Mouse (Mus musculus) kidney, embryonic 16.5 days (tissue): ENCODE measurements at regions not wholly inside any gene's neighbourhood (a gene's known extent, or its start where the extent isn't known, plus 50 kb on each side); places are given as distances from the start of the nearest gene placed in this dataset.

ENCODE experiments used
- ATAC-seq: fragments of 200-750 bp; cut with Nextera tagmentation; 2 replicates; pipeline ENCODE4 v1.8.0; 2017; ENCODE audit warnings: moderate TSS enrichment; ENCODE audit not compliant: low FRiP score, low TSS enrichment
- H3K27ac ChIP-seq: fragments of 300-500 bp; sonication (generic); 2 replicates; pipeline ENCODE4 v1.5.1; 2014; ENCODE audit warnings: low read length
- H3K27me3 ChIP-seq: fragments of 300-500 bp; sonication (generic); 2 replicates; pipeline ENCODE4 v1.6.1; 2014; ENCODE audit warnings: low read length, control low read depth, mixed read lengths; ENCODE audit not compliant: insufficient read depth
- H3K36me3 ChIP-seq: fragments of 300-500 bp; sonication (generic); 2 replicates; pipeline ENCODE4 v1.6.1; 2014; ENCODE audit warnings: low read length, control low read depth, mixed read lengths; ENCODE audit not compliant: insufficient read depth
- H3K4me1 ChIP-seq: fragments of 300-500 bp; sonication (generic); 2 replicates; pipeline ENCODE4 v1.6.1; 2014; ENCODE audit warnings: low read length, control low read depth, mixed read lengths; ENCODE audit not compliant: insufficient read depth
- H3K4me2 ChIP-seq: fragments of 300-500 bp; sonication (generic); replicated peaks from 2 replicates; pipeline ENCODE4 v1.6.1; 2014; ENCODE audit warnings: low read depth, low read length
- H3K4me3 ChIP-seq: fragments of 300-500 bp; sonication (generic); 2 replicates; pipeline ENCODE4 v1.5.1; 2014; ENCODE audit warnings: mild to moderate bottlenecking, low read length
- H3K9ac ChIP-seq: fragments of 300-500 bp; sonication (generic); replicated peaks from 2 replicates; pipeline ENCODE4 v1.6.1; 2014; ENCODE audit warnings: low read length
- H3K9me3 ChIP-seq: fragments of 300-500 bp; sonication (generic); 2 replicates; pipeline ENCODE4 v1.6.1; 2016; ENCODE audit warnings: low read length, control low read depth
- WGBS: fragments of 180-500 bp; shearing (Covaris S2); extraction: QIAGEN DNeasy Blood & Tissue Kit; methylation state at CpG from one replicate; pipeline ENCODE4 v1.1.7; 2014; 5-methylcytosine and 5-hydroxymethylcytosine counted together

GRCm38 (mm10) chr6:106946227-106946927 is 146.5 kb upstream of the Crbn start:
- Histone ChIP-seq H3K9ac (no peak overlapping the region), H3K4me3 (no peak overlapping the region), H3K27me3 (no peaks in the 10 kb centered on the region), H3K4me2 (no peak overlapping the region), H3K27ac (no peak overlapping the region), H3K36me3 (no peaks in the 10 kb centered on the region), H3K9me3 (no peaks in the 10 kb centered on the region), H3K4me1 (no peaks in the 10 kb centered on the region)
- ATAC-seq, result no peak
- WGBS, result 70% methylated on average over 3 of the region's 3 CpGs

GRCm38 (mm10) chr6:106950909-106951308 is 151.0 kb upstream of the Crbn start:
- no peaks in the 10 kb centered on the region for H3K4me1 ChIP-seq
- 71% methylated on average over 4 of the region's 4 CpGs for WGBS
- ATAC-seq, result no peak

GRCm38 (mm10) chr6:106961320-106961719 is 161.4 kb upstream of the Crbn start:
- Histone ChIP-seq H3K27me3 (no peaks in the 10 kb centered on the region), H3K4me2 (no peak overlapping the region), H3K36me3 (no peaks in the 10 kb centered on the region), H3K9me3 (no peaks in the 10 kb centered on the region), H3K27ac (no peak overlapping the region), H3K4me1 (no peaks in the 10 kb centered on the region), H3K9ac (no peak overlapping the region), H3K4me3 (no peak overlapping the region)
- 75% methylated on average over 2 of the region's 2 CpGs for WGBS
- no peak for ATAC-seq

More at GRCm38 (mm10) chr6:106950909-106951308, 151.0 kb upstream of the Crbn start:
- Histone ChIP-seq H3K27me3 (no peaks in the 10 kb centered on the region), H3K9me3 (no peaks in the 10 kb centered on the region), H3K4me3 (no peak overlapping the region), H3K9ac (no peak overlapping the region), H3K36me3 (no peaks in the 10 kb centered on the region), H3K27ac (no peak overlapping the region), H3K4me2 (no peak overlapping the region)

GRCm38 (mm10) chr6:106964337-106964736 is 164.5 kb upstream of the Crbn start:
- H3K9me3 ChIP-seq, result no peaks in the 10 kb centered on the region
- WGBS, result 65% methylated on average over 1 of the region's 1 CpGs
- ATAC-seq, result no peak
- no peaks in the 10 kb centered on the region for H3K36me3 ChIP-seq
- H3K4me1 ChIP-seq, result no peaks in the 10 kb centered on the region
- H3K27me3 ChIP-seq, result no peaks in the 10 kb centered on the region
- no peak overlapping the region for H3K4me2 ChIP-seq
- no peak overlapping the region for H3K9ac ChIP-seq
- no peak overlapping the region for H3K4me3 ChIP-seq
- H3K27ac ChIP-seq, result no peak overlapping the region

GRCm38 (mm10) chr6:106975439-106975838 is 175.6 kb upstream of the Crbn start:
- Histone ChIP-seq H3K9me3 (no peaks in the 10 kb centered on the region), H3K4me2 (no peak overlapping the region), H3K27ac (no peak overlapping the region), H3K36me3 (no peaks in the 10 kb centered on the region), H3K4me1 (no peaks in the 10 kb centered on the region), H3K4me3 (no peak overlapping the region), H3K27me3 (no peaks in the 10 kb centered on the region), H3K9ac (no peak overlapping the region)
- WGBS, result 29% methylated on average over 2 of the region's 2 CpGs
- no peak for ATAC-seq

- Histone ChIP-seq H3K4me3 (no peak overlapping the region), H3K27ac (no peak overlapping the region), H3K9me3 (no peaks in the 10 kb centered on the region), H3K27me3 (no peaks in the 10 kb centered on the region), H3K36me3 (no peaks in the 10 kb centered on the region), H3K4me2 (no peak overlapping the region), H3K4me1 (no peaks in the 10 kb centered on the region), H3K9ac (no peak overlapping the region)
- no peak for ATAC-seq
These were observed 178.8 kb upstream of the Crbn start for GRCm38 (mm10) chr6:106978721-106979120.

- WGBS, result 86% methylated on average over 3 of the region's 3 CpGs
- Histone ChIP-seq H3K36me3 (no peaks in the 10 kb centered on the region), H3K9me3 (no peaks in the 10 kb centered on the region), H3K9ac (no peak overlapping the region), H3K27me3 (no peaks in the 10 kb centered on the region), H3K27ac (no peak overlapping the region), H3K4me3 (no peak overlapping the region), H3K4me1 (no peaks in the 10 kb centered on the region), H3K4me2 (no peak overlapping the region)
- ATAC-seq, result no peak
These were observed 179.9 kb upstream of the Crbn start for GRCm38 (mm10) chr6:106979755-106980154.

- Histone ChIP-seq H3K27me3 (no peaks in the 10 kb centered on the region), H3K27ac (no peak overlapping the region), H3K4me2 (no peak overlapping the region), H3K4me3 (no peak overlapping the region), H3K9ac (no peak overlapping the region), H3K4me1 (no peaks in the 10 kb centered on the region), H3K36me3 (no peaks in the 10 kb centered on the region), H3K9me3 (no peaks in the 10 kb centered on the region)
- no peak for ATAC-seq
- 84% methylated on average over 4 of the region's 4 CpGs for WGBS
These were observed 180.3 kb upstream of the Crbn start for GRCm38 (mm10) chr6:106980188-106980587.

GRCm38 (mm10) chr6:106981232-106981631 is 181.4 kb upstream of the Crbn start:
- H3K27me3 ChIP-seq, result no peaks in the 10 kb centered on the region
- H3K27ac ChIP-seq, result no peak overlapping the region
- H3K36me3 ChIP-seq, result no peaks in the 10 kb centered on the region
- ATAC-seq, result no peak
- no peaks in the 10 kb centered on the region for H3K9me3 ChIP-seq
- no peak overlapping the region for H3K4me3 ChIP-seq
- H3K9ac ChIP-seq, result no peak overlapping the region
- WGBS, result 85% methylated on average over 1 of the region's 1 CpGs
- no peaks in the 10 kb centered on the region for H3K4me1 ChIP-seq
- H3K4me2 ChIP-seq, result no peak overlapping the region

- no peak overlapping the region for H3K4me3 ChIP-seq
- no peak overlapping the region for H3K9ac ChIP-seq
- no peaks in the 10 kb centered on the region for H3K27me3 ChIP-seq
- H3K36me3 ChIP-seq, result no peaks in the 10 kb centered on the region
- no peaks in the 10 kb centered on the region for H3K4me1 ChIP-seq
- H3K9me3 ChIP-seq, result no peaks in the 10 kb centered on the region
- ATAC-seq, result no peak
- 44% methylated on average over 4 of the region's 4 CpGs for WGBS
- H3K4me2 ChIP-seq, result no peak overlapping the region
- H3K27ac ChIP-seq, result no peak overlapping the region
These were observed 185.4 kb upstream of the Crbn start for GRCm38 (mm10) chr6:106985132-106985801.
